Mouse (Mus musculus): ENCODE measurements around the gene Sema3c.

The Sema3c gene

GRCm38 (mm10) chr5:17776571-17776970 is 202.5 kb downstream of the Sema3c start:
- DNase-seq (ENCODE audit: extremely low spot score): peak; percentile 52

Measured in embryo, embryonic 9.5 days (tissue).